Mouse (Mus musculus) neural tube, embryonic 10.5 days (tissue): ENCODE data around the gene Fam174b.
A peak's percentile ranks its signal among the peaks of the same experiment; 100 is the strongest.

Experiments
- DNase-seq: peaks from one replicate; pipeline ENCODE4 v3.0.0-alpha.2; 2017; ENCODE audit warnings: low spot score; ENCODE audit errors: extremely low spot score

Fam174b gene

GRCm38 (mm10) chr7:73749339-73749738, 9.2 kb downstream of the Fam174b start:
- DNase-seq, result no peak

- DNase-seq, result no peak
Measured at GRCm38 (mm10) chr7:73749983-73750382, 9.9 kb downstream of the Fam174b start.

DNA sequence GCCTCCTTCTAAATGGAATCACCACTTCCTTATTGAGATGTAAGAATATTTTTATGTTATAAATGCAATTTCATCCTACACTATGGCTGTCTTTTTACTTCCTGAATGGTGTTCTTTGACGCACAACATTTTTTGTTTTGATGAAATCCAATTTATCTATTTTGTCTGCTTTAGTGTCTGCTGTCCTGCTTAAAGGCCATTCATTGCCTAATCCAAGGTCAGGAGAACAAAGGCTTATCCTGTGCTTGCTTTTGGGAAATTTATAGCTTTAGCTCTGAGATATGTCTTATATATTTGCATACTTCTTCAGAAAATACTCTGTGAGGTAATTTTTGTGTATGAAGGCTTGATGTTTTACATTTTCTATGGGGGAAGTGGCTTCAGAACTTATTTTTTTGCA, 13.5 kb downstream of the Fam174b start:
- no peak for DNase-seq

GRCm38 (mm10) chr7:73755377-73756110, 15.4 kb downstream of the Fam174b start:
- no peak for DNase-seq

- DNase-seq, result no peak
Measured at GRCm38 (mm10) chr7:73761691-73762189, 21.6 kb downstream of the Fam174b start.

- DNase-seq, result no peak
Measured at GRCm38 (mm10) chr7:73764679-73765078, 24.6 kb downstream of the Fam174b start.

DNA sequence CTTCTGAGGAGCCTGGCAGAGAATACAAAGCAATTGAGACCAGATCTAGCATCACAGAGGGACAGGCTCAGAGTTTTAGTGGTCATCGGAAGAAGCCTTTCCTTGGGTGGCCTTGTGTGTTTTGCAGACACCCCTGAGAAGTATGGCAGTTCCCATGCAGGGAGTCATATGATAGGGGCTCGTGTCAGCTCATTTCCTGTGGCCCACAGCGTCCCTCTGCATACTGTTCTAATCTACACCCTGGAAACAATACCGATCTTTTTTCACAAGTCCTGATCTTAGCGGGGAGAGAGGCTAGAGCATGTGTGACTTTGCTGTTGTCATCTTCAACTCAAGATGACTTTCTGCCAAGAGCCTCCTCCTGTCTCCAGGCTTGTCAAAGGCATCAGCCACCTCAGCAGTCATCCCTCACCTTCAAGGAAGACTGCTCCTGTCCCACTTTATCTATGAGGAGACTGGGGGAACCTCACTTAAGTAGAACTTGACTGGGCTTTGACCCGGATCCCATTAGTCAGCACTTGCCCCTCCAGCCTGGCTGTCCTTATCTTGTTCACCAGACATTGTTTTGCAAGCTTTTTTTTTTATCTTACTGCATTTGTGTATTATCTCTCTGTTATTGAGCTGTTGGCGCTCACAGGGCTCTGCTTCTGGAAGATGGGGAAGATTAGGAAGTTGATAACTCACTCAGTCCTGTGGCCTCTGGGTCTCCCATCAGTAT, 25.2 kb downstream of the Fam174b start:
- no peak for DNase-seq

DNA sequence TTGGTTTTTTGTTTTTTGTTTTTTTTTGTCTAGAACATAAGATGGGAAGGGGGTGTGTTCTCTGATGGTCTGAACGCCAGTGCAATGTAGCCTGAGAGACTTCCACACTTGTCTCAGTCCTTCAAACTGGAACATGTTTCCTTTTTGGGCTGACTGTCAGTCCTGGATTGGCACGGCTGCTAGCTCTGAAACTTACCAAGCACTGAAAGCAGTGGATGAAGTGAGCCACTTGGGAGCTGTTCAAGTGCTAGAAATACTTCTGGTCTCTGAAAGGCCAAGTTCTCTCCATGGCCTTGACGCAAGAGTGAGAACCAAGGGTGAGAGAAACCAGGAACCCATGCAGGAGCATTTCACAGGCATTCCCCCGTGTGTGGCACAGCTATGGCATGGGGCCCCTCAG, 29.1 kb downstream of the Fam174b start:
- DNase-seq, result no peak

GRCm38 (mm10) chr7:73771384-73772274, 31.5 kb downstream of the Fam174b start:
- peak; percentile 22 for DNase-seq

GRCm38 (mm10) chr7:73772275-73772765, 32.2 kb downstream of the Fam174b start:
- DNase-seq, result no peak

- DNase-seq, result no peak
Measured at GRCm38 (mm10) chr7:73774781-73775180, 34.7 kb downstream of the Fam174b start.

- no peak for DNase-seq
Measured at GRCm38 (mm10) chr7:73777777-73778176, 37.7 kb downstream of the Fam174b start.

- no peak for DNase-seq
Measured at GRCm38 (mm10) chr7:73784736-73785428, 44.8 kb downstream of the Fam174b start.

- no peak for DNase-seq
Measured at GRCm38 (mm10) chr7:73785815-73786214, 45.7 kb downstream of the Fam174b start.

DNA sequence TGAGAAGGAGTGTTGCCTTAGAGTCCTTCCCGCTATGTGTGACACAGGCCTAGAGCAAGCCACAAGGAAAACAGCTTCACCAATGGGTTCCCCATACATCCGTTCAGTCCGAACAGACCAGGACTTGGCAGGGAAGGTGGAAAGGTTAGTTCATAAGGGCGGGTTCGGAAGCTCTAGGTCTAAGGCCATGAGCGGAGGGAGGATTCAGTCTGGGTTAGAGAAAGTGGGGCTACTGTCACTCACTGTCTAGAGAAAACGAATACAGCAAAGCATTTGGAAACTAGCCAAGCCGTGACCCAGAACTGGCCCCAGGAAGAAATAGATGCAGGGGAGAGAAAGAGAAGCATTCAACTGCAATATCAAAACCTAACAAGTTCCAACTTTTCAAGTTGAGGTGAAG, 47.4 kb downstream of the Fam174b start:
- DNase-seq, result no peak

DNA sequence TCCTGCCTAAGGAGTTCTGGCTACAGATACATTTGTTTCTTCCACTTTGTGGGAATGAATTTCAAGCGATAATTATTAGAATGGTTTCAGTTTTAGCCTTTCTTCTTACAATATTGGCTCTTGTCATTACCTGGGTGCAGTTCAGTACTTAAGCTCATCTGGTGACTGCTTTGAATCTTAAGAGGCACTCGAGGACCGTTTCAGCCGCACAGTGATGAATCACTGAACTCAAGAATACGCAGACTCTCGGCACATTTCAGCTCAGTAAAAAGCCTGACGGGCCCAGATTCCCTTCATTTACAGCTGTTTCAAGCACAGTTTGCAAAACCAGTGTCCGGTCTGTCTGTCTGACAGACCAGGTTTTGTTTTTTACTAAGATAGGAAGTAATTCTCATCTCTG, 51.0 kb downstream of the Fam174b start:
- no peak for DNase-seq

DNA sequence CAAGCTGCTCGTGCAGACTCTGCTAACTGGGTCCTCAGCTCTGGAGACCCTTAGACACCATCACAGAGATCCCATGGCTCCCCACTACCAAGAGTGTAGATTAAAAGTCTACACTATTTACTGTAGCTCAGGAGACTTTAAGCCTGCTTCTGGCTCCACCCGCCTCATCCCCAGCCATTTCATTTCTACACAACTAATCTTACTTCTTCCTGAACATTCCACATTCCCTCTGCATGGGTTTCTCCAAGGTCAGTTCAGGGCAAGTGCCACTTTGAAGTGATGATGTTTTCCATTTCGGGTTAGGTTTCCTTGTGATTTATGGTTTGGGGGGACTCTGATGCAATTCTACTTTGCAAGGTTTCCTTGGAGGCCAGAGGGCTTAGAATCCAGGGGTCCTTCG, 52.1 kb downstream of the Fam174b start:
- no peak for DNase-seq

DNA sequence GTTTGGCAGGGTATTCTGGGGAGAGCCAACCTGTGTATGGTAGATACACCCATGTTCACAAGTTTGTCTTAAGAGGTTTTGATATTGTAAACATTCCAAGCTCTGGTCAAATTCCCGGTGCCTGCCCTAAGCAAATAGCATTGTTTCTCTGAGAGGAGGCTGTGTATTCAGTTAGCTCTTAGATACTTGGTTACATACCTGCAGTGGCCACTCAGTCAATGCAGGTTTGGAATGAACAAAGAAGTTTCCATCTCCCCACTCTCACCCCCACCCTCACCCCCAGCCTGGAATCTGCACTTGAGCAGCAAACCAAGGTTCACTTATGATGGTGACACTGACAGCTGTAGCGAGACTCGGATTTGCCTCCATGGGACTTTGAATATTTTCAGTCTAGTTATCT, 52.5 kb downstream of the Fam174b start:
- DNase-seq, result no peak

GRCm38 (mm10) chr7:73809261-73809660, 69.2 kb downstream of the Fam174b start:
- DNase-seq, result no peak

DNA sequence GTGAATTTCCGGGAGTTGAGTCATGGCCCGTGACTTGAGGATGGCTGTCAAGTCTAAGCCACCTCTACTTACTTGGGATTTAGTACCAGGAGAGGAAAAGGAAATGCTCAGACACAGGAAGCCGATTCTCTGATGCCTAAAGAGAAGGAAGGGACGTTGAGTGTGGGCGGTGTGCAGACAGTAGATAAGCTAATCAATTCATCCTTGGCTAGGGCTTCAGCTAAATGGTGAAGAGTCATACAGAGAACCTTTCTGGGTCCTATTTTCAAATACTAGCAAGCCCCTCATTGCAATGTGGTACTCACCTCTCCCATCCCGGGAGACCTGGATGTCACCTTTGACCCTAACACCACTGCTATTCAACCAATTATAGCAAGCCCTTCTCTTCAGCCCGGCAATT, 71.3 kb downstream of the Fam174b start:
- DNase-seq, result no peak

DNA sequence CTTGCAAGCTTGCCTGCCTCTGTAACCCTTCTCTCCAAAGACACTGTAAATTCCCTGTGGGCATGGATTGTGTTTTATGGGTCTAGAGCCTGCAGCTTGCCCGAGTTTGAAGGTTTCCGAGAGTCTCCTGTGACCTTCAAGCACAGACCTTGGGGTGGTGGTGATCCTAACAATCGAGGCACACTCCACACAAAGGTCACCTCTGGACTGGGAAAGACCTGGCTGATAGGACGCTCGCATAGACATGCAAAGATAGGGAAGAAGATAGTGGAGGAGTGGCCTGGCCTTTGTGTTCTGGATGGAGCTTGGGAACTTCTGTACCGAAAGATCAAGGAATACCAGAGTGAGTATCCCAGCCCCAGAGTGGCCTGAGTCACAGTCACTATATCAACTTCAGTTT, 72.1 kb downstream of the Fam174b start:
- DNase-seq, result no peak
